In genomic region chr8:84202938-84203917, GRCm38 (mm10) we compare ENCODE assay signal across 7 mouse cellular contexts. TPM values are rescaled to one million over a fixed set of nuclear protein-coding genes. Genes with fewer than 3 reads are reported as not detected.
DNase-seq lines count a peak whose midpoint lies in the region; ATAC-seq and TF ChIP-seq lines count a peak whose summit lies in the region.

No protein-coding gene starts in this region.

- peaks cover 27% of the 10 kb centered on the region for H3K36me3 ChIP-seq in limb, embryonic 15.5 days
- no peaks in the 10 kb centered on the region for H3K36me3 ChIP-seq in midbrain, embryonic 15.5 days (replicated peaks)

- POLR2A ChIA-PET in Patski (lab: Charles Lee) = interaction anchor here (1.2 to 1.3 kb wide), 3 partner anchors 11 to 19 kb away, joined by 3 to 4 read pairs (median 3); no protein-coding TSS in a partner anchor

- no peak for DNase-seq in Patski (ENCODE audit: low read depth, low spot score)
- DNase-seq in gastrocnemius, postnatal 36 days = peak; percentile 77 to 84
- DNase-seq in spleen, postnatal 14 days (ENCODE audit: low spot score in 2 of 2) = peak; percentile 43 to 45

- H3K9me3 ChIP-seq in limb, embryonic 15.5 days = no peaks in the 10 kb centered on the region
- H3K9me3 ChIP-seq in midbrain, embryonic 15.5 days = no peaks in the 10 kb centered on the region

- in situ Hi-C loops in Patski (cut with MboI; ENCODE audit: low pct_unique_long_range_greater_than_20kb) = loop anchor here (10.0 kb wide), 1 partner anchor 782 kb away; no protein-coding TSS in a partner anchor

- peak overlapping the region; percentile 87 for H3K9ac ChIP-seq in limb, embryonic 15.5 days
- peak overlapping the region; percentile 47 for H3K9ac ChIP-seq in midbrain, embryonic 15.5 days

- peak; percentile 17 for ATAC-seq in Patski
- peak; percentile 66 for ATAC-seq in inflammation-experienced regulatory T-cells, adult 6 months
- peak; percentile 69 for ATAC-seq in limb, embryonic 15.5 days (ENCODE audit: insufficient number of reproducible peaks, low FRiP score, low TSS enrichment, low read depth)
- ATAC-seq in midbrain, embryonic 15.5 days (replicated peaks) = peak; percentile 22; the same call in 1 of the 2 replicates

- H3K4me2 ChIP-seq in limb, embryonic 15.5 days = peak overlapping the region; percentile 93
- H3K4me2 ChIP-seq in midbrain, embryonic 15.5 days = peak overlapping the region; percentile 62

- CTCF ChIA-PET in Patski (lab: Charles Lee) = interaction anchor here (0.7 to 2.5 kb wide), 2 partner anchors 16 to 193 kb away, joined by 3 to 18 read pairs; partner anchors contain the start of gene Nanos3

- no peak for TF ChIP-seq CTCF in Patski (IDR thresholded peaks at IDR 0.05)
- no peak for TF ChIP-seq CTCF in cortical plate, adult 2 months (IDR thresholded peaks at IDR 0.05; ENCODE audit: extremely low read depth, insufficient read depth, low read length)

- intact Hi-C loops in gastrocnemius, postnatal 36 days (cut with DNase I) = no loop called here

- 6% methylated on average over 34 of the region's 34 CpGs for WGBS in limb, embryonic 15.5 days
- 13% methylated on average over 34 of the region's 34 CpGs for WGBS in midbrain, embryonic 15.5 days

- H3K4me1 ChIP-seq in cortical plate, adult 2 months (ENCODE audit: control insufficient read depth, insufficient read depth, low read length) = peaks cover 4% of the 10 kb centered on the region
- H3K4me1 ChIP-seq in limb, embryonic 15.5 days = peaks cover 78% of the 10 kb centered on the region
- H3K4me1 ChIP-seq in midbrain, embryonic 15.5 days = peaks cover 40% of the 10 kb centered on the region

- no peaks in the 10 kb centered on the region for H3K27me3 ChIP-seq in Patski
- H3K27me3 ChIP-seq in limb, embryonic 15.5 days = no peaks in the 10 kb centered on the region
- H3K27me3 ChIP-seq in midbrain, embryonic 15.5 days (replicated peaks) = peaks cover 16% of the 10 kb centered on the region

- H3K27ac ChIP-seq in cortical plate, adult 2 months (ENCODE audit: insufficient read depth, low read length) = peak overlapping the region; percentile 91
- H3K27ac ChIP-seq in limb, embryonic 15.5 days = peak overlapping the region; percentile 99
- peak overlapping the region; percentile 73 for H3K27ac ChIP-seq in midbrain, embryonic 15.5 days

- peak; percentile 27; the same call in 1 of the 2 replicates for TF ChIP-seq POLR2A in cortical plate, adult 2 months (IDR thresholded peaks at IDR 0.05; ENCODE audit: extremely low read depth, insufficient read depth, low read length)

- peak overlapping the region; percentile 77 for H3K4me3 ChIP-seq in cortical plate, adult 2 months (ENCODE audit: insufficient read depth, low read length)
- peak overlapping the region; percentile 76 for H3K4me3 ChIP-seq in limb, embryonic 15.5 days
- peak overlapping the region; percentile 34 for H3K4me3 ChIP-seq in midbrain, embryonic 15.5 days

RNA-seq across cellular contexts. Expression of gene Nanos3, which starts 18.2 kb away (rescaled TPM):
- polyA plus RNA-seq in Patski (2021) = 0.81 TPM
- 1.8 and 3.6 TPM in 2 replicates for polyA plus RNA-seq in cortical plate, adult 2 months (2012; rRNA removed)
- not detected for total RNA-seq in gastrocnemius, postnatal 36 days (2021)
- not detected for polyA plus RNA-seq in inflammation-experienced regulatory T-cells, adult 6 months (2017; shearing (Covaris generic))
- polyA plus RNA-seq in limb, embryonic 15.5 days (2015; fragmentation: Nextera tagmentation; extraction: Ambion mirVana) = 1.8 and 3.0 TPM in 2 replicates
- polyA plus RNA-seq in midbrain, embryonic 15.5 days (2015; fragmentation: Nextera tagmentation; extraction: Ambion mirVana) = 8.1 and 8.5 TPM in 2 replicates

RNA-seq across cellular contexts. Expression of gene Zswim4, which starts 33.6 kb away (rescaled TPM):
- polyA plus RNA-seq in Patski (2021) = 22.4 TPM
- polyA plus RNA-seq in cortical plate, adult 2 months (2012; rRNA removed) = 12.2 and 13.6 TPM in 2 replicates
- 1 to 10 TPM; 7.1 to 8.4 TPM for total RNA-seq in gastrocnemius, postnatal 36 days (2021)
- polyA plus RNA-seq in inflammation-experienced regulatory T-cells, adult 6 months (2017; shearing (Covaris generic)) = 1 to 10 TPM; 2.9 to 4.8 (median 4.4) TPM
- 13.5 and 15.1 TPM in 2 replicates for polyA plus RNA-seq in limb, embryonic 15.5 days (2015; fragmentation: Nextera tagmentation; extraction: Ambion mirVana)
- 33.2 and 33.3 TPM in 2 replicates for polyA plus RNA-seq in midbrain, embryonic 15.5 days (2015; fragmentation: Nextera tagmentation; extraction: Ambion mirVana)

RNA-seq across cellular contexts. Expression of gene D8Ertd738e, which starts 46.3 kb away (rescaled TPM):
- polyA plus RNA-seq in Patski (2021) = 227 TPM
- polyA plus RNA-seq in cortical plate, adult 2 months (2012; rRNA removed) = 202 and 213 TPM in 2 replicates
- total RNA-seq in gastrocnemius, postnatal 36 days (2021) = 100 to 1,000 TPM; 166 to 182 TPM
- polyA plus RNA-seq in inflammation-experienced regulatory T-cells, adult 6 months (2017; shearing (Covaris generic)) = 100 to 1,000 TPM; 351 to 392 (median 390) TPM
- 309 and 325 TPM in 2 replicates for polyA plus RNA-seq in limb, embryonic 15.5 days (2015; fragmentation: Nextera tagmentation; extraction: Ambion mirVana)
- 225 and 244 TPM in 2 replicates for polyA plus RNA-seq in midbrain, embryonic 15.5 days (2015; fragmentation: Nextera tagmentation; extraction: Ambion mirVana)

RNA-seq across cellular contexts. Expression of gene Mri1, which starts 53.9 kb away (rescaled TPM):
- polyA plus RNA-seq in Patski (2021) = 49.0 TPM
- polyA plus RNA-seq in cortical plate, adult 2 months (2012; rRNA removed) = 25.0 and 25.2 TPM in 2 replicates
- total RNA-seq in gastrocnemius, postnatal 36 days (2021) = 10 to 100 TPM; 11.0 to 17.3 TPM
- 10 to 100 TPM in 2 of 3 experiments, 1 to 10 TPM in 1; 7.2 to 34.3 (median 25.2) TPM for polyA plus RNA-seq in inflammation-experienced regulatory T-cells, adult 6 months (2017; shearing (Covaris generic))
- polyA plus RNA-seq in limb, embryonic 15.5 days (2015; fragmentation: Nextera tagmentation; extraction: Ambion mirVana) = 62.0 and 65.5 TPM in 2 replicates
- 49.4 and 50.9 TPM in 2 replicates for polyA plus RNA-seq in midbrain, embryonic 15.5 days (2015; fragmentation: Nextera tagmentation; extraction: Ambion mirVana)

RNA-seq across cellular contexts. Expression of gene 4930432K21Rik, which starts 55.4 kb away (rescaled TPM):
- polyA plus RNA-seq in Patski (2021) = 3.9 TPM
- polyA plus RNA-seq in cortical plate, adult 2 months (2012; rRNA removed) = 2.7 and 3.0 TPM in 2 replicates
- under 1 TPM in 1 of 2 experiments, not detected in 1; 0.28 TPM for total RNA-seq in gastrocnemius, postnatal 36 days (2021)
- polyA plus RNA-seq in inflammation-experienced regulatory T-cells, adult 6 months (2017; shearing (Covaris generic)) = 1 to 10 TPM in 2 of 3 experiments, not detected in 1; 1.5 to 1.6 TPM
- polyA plus RNA-seq in limb, embryonic 15.5 days (2015; fragmentation: Nextera tagmentation; extraction: Ambion mirVana) = 1.1 and 1.3 TPM in 2 replicates
- polyA plus RNA-seq in midbrain, embryonic 15.5 days (2015; fragmentation: Nextera tagmentation; extraction: Ambion mirVana) = 2.5 and 2.9 TPM in 2 replicates

Comparison
In these comparisons a context has a peak if more than half of its experiments do, and no peak if none do; other contexts are left out.
1. ATAC-seq: peak in every context shown above with its lines; median percentile 69 in limb, embryonic 15.5 days; 66 in inflammation-experienced regulatory T-cells, adult 6 months; 22 in midbrain, embryonic 15.5 days; 17 in Patski.